Mouse (Mus musculus): Measurements from ENCODE around the gene Nbea.

The Nbea gene

GRCm38 (mm10) chr3:55742654-55743053 is 440.8 kb downstream of the Nbea start:
- DNase-seq: no peak

DNA sequence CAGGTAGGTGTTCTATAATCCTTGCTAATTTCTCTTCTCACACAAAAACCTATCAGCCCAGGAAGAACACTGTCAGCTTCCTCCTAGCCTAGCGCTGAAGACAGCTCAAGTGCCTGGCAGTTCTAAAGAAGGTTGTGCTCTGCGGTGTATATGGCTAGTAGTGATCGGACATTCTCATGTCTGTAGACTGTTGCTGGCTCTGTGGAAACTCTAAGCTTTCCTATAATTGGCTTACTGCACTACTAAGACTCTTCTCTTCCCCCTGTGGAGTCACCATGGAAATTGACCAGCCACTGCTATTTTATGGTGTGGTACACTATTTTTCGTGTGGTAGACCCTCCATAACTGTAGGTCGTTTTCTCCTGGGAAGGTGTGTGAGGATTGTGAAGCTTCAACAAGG is 441.3 kb downstream of the Nbea start:
- DNase-seq: no peak

- DNase-seq: no peak
Observed at GRCm38 (mm10) chr3:55741428-55741827, 442.1 kb downstream of the Nbea start.

GRCm38 (mm10) chr3:55733665-55734064 is 449.8 kb downstream of the Nbea start:
- DNase-seq: no peak

DNA sequence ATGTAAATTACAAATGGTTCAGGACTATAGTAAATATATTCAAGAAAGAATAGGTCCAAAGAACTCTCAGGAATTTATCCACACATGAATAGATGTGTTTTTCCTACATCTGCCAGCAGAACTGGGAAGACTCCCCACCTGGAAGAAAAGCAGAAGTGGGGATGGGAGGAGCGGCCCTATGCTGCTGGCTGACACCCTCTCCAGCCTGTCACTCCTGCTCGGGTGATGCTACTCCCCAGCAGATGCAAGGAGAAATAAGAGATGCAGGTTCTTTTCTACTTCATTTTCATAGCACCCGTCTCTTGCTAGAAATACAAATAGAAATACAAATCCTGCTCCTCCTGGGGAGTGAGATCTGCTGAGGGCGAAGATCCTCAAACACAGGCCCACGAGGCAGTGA is 453.0 kb downstream of the Nbea start:
- DNase-seq: no peak

DNA sequence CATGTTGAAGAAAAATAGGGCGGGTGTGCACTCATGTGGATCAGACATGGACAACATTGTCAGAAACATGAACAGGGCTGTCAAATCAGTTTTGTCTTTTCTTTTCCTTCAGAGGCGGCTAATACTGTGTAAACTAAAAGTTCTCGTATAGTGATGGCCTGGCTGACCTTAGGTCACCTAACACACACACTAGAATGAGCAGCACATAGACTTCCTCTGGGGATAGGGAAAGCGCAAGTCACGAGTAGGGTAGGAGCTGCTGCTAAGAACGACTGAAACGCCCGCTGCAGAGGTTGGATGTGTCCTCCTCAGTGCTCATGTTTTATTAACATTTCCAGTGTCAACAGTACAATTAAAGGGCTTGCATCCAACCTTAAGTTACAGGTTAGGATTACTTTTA is 453.4 kb downstream of the Nbea start:
- no peak for DNase-seq

GRCm38 (mm10) chr3:55714260-55714659 is 469.2 kb downstream of the Nbea start:
- no peak for DNase-seq

DNA sequence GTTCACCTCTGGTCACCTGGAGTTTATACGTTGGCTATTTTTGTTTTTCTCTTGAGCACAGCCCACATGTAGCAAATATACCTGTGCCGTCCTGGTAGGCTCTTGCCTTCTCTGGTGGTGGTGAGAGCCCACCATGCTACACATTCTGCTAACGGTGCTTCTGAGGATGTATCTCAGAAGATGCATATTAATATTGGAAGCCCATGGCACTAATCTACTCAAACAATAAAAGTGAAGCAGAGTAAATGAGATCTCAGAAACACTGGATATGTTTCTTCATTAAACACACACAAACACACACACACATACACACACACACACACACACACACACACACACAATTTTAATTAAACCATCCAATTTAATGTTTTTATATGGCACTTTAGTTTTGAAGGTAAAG is 469.6 kb downstream of the Nbea start:
- no peak for DNase-seq

GRCm38 (mm10) chr3:55710300-55710699 is 473.2 kb downstream of the Nbea start:
- DNase-seq: no peak

GRCm38 (mm10) chr3:55701632-55702031 is 481.9 kb downstream of the Nbea start:
- DNase-seq: no peak

GRCm38 (mm10) chr3:55697174-55697573 is 486.3 kb downstream of the Nbea start:
- no peak for DNase-seq

DNA sequence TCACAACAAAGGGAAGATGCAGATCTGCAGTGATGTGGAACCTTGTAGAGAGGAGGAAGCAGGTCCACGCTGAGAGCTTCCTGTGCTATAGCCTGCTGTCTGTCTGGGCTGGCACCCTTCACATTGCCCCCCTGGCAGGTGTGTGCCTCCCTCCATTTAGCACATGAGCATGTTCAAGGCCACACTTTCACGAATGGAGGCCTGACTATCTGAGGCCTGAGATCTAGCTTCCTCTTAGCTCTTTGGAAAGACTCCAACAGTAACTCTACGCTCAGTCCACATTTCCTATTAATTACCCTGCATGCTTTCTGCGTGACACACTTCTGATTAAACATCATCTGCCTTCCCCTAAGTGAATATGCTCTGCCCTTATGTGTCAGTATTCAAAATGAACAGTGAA is 490.4 kb downstream of the Nbea start:
- no peak for DNase-seq

- DNase-seq: no peak
Observed at GRCm38 (mm10) chr3:55688098-55688497, 495.4 kb downstream of the Nbea start.

DNA sequence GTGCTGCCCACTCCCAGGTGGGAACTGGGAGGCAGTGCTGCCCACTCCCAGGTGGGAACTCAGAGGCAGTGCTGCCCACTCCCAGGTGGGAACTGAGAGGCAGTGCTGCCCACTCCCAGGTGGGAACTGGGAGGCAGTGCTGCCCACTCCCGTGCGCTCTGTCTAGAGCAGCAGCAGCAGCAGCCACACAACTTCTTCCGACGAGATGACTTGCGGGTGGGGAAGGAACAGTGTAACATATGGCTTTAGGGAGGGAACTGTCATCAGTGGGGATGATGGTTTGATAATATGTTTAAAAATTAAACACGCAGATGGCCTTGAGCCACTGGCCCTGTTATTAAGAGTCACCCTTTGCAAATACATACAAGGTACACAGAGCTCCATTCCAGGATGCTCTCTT is 496.5 kb downstream of the Nbea start:
- no peak for DNase-seq

DNA sequence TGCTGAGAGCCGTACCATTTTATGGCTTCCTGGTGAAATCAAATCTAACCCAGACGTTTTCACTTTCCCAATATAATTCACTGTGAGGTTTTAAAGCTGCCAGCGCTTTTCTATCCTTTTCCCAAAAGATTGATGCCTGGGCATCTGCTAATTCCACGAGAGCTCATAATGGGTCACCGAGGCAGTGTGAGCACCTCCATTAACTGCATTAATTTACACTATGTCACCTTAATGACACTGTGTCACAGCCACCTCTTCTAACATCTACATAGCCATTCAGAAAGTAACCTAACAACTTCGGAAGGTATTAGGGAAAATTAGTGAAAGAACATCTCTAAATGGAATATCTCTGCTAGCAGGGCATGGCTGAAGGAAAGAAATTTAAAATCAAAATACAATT is 497.9 kb downstream of the Nbea start:
- DNase-seq: no peak

- DNase-seq: peak; percentile 14
Observed at GRCm38 (mm10) chr3:55684892-55685291, 498.6 kb downstream of the Nbea start.

GRCm38 (mm10) chr3:55677691-55678090 is 505.8 kb downstream of the Nbea start:
- DNase-seq: no peak

DNA sequence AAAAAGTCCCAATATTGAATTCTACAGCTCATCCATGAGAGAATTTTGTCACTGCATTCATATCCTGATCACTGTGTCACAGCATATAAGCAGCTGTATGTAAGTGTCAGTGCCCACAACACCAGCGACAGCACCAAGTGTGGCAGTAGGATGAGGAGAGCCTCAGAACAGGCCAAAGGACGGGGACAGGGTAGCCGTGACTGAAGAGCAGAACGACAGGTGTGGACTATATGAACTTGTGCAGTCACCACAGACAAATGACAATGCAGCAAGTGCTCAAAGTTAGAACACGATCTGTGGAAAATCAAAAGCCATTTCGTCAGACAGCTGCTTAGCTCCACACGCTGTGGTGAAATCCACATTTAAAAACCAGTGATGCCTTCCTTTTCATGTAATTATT is 509.3 kb downstream of the Nbea start:
- DNase-seq: no peak

DNA sequence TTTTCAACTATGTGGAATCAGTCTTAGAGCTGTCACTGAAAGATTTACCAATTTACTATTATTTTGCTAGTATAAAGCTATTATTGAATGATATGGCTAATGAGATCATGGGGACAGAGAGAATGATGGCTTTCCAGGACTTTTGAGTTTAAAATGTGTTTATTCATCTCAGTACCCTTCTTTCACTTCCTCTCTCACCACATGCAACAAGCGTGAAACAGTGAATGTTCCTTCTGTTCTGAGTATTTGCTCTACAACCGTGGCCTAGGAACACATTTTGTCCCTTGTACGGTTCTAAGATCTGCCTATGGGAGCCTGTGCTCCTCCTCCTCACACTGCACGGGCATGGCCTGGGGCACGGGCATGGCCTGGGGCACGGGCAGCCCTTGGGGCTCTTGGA is 516.5 kb downstream of the Nbea start:
- DNase-seq: no peak

DNA sequence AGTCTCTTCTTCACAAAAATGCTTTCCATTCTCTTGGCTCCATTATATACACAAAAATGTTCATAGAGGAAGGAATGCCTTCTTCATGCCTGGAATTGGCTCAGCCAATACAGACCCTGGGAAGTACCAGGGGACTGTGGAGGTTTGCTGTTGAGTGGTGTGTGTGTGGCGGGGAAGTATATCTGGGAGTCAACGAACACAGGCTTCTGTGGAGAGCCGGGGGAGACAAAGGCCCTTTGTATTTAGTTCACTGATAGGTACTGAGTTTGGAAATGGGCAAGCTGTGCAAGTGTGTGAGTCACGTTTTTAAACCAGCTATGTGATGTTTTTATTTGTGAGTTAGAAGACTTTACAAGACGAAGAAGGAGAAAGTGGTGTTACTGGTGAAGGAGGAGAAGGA is 517.6 kb downstream of the Nbea start:
- no peak for DNase-seq

- no peak for DNase-seq
Observed at GRCm38 (mm10) chr3:55664713-55665112, 518.8 kb downstream of the Nbea start.

GRCm38 (mm10) chr3:55661678-55662445 is 521.6 kb downstream of the Nbea start:
- no peak for DNase-seq

DNA sequence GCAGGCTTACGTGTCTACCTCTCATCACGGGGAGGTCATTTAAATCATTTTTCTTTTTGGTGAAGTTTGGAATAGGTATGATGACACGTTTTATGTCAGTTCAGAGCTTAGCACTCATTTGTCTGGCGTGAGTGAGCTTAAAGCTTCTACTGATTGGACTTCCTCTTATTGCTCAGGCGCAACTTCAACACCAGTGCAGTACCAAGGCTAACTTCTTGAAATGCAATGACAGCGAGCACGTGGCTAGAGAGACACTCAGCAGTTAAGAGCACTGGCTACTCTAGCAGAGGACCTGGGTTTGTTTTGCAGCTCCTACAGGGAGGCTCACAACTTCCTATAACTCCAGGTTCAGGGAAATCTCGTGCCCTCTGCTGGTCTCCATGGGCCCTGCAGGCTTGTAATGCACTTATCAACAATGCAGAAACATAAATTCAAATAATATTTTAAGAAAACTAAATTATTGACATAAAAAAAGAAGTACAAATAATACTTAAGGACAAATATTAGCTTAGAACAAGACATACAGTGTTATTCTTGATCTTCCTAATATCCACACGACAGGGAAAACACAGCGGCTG is 523.2 kb downstream of the Nbea start:
- no peak for DNase-seq

GRCm38 (mm10) chr3:55659558-55660215 is 523.8 kb downstream of the Nbea start:
- DNase-seq: no peak
